Comparison of ENCODE assay signal across 8 mouse cellular contexts in the genomic region with DNA sequence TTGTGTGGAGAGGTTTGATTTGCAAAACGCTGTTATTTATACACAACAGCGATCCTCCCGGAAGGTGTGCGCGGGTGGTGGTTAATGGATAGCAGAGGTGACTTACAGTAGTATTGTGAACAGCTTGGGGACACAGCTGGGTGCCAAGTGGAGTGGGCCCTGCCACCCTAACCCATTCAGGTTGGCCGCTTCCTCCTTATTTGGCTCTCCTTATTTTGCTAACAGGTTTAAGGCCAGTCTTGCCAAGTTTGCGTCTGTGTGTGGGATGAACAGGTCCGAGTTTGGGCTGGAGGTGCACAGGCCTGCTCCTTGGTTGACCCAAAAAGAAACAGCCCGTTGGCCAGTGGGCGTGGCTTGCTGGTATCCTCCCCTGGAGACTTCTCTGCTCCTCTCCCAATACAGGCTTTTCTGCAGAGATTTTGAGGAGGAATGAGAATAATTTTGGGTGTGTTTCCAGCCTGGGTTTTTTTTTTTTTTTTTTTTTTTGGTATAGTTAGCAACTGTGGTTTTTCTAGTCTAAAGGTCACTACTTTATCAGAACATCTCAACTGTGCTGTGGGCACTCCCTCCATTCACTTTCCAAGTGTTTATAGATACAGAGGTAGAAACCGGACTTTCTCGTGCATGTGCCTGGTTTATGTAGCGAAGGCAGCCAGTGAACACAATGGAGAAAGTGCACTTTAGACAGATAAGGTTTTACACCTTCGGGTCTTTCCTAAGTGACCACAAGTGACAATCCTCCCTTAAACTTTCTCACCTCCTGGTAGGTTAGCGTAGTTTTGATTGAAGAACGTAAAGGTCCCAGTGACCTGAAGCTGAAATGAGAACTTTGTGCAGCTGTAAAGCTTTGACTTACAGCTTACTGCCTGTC. TPM values are rescaled to one million over a fixed set of nuclear protein-coding genes. Genes with fewer than 3 reads are reported as not detected.
DNase-seq lines count a peak whose midpoint lies in the region; ATAC-seq and TF ChIP-seq lines count a peak whose summit lies in the region.

No protein-coding gene starts in this region.

- H3K79me3 ChIP-seq in C2C12 (ENCODE audit: low read depth): peaks cover 43% of the 10 kb centered on the region

- peak overlapping the region; percentile 98 for H3ac ChIP-seq in C2C12 (ENCODE audit: control insufficient read depth, insufficient read length, low read depth)

- WGBS in embryonic facial prominence, embryonic 12.5 days: 14% methylated on average over 16 of the region's 16 CpGs
- 8% methylated on average over 16 of the region's 16 CpGs for WGBS in heart, embryonic 15.5 days
- 4% methylated on average over 16 of the region's 16 CpGs for WGBS in kidney, postnatal 0 days

- DNase-seq in adrenal gland, adult 8-10 months: peak; percentile 62
- DNase-seq in kidney, postnatal 0 days (ENCODE audit: low spot score): peak; percentile 74
- peak; percentile 73 for DNase-seq in lung, postnatal 36 days
- peak; percentile 61 for DNase-seq in ovary, postnatal 36 days (ENCODE audit: low spot score)
- DNase-seq in urinary bladder, postnatal 4 days (ENCODE audit: low spot score in 2 of 2): peak; percentile 30 to 65

- peak overlapping the region; percentile 94 for H3K27ac ChIP-seq in embryonic facial prominence, embryonic 12.5 days
- H3K27ac ChIP-seq in heart, embryonic 15.5 days: peak overlapping the region; percentile 93
- peak overlapping the region; percentile 97 for H3K27ac ChIP-seq in kidney, postnatal 0 days

- H3K27me3 ChIP-seq in C2C12 (ENCODE audit: control insufficient read depth, insufficient read depth, insufficient read length): no peaks in the 10 kb centered on the region
- H3K27me3 ChIP-seq in embryonic facial prominence, embryonic 12.5 days: no peaks in the 10 kb centered on the region
- no peaks in the 10 kb centered on the region for H3K27me3 ChIP-seq in heart, embryonic 15.5 days
- no peaks in the 10 kb centered on the region for H3K27me3 ChIP-seq in kidney, postnatal 0 days (ENCODE audit: insufficient read depth, low read length)

- peak overlapping the region; percentile 89 for H3K4me2 ChIP-seq in embryonic facial prominence, embryonic 12.5 days (replicated peaks)
- peak overlapping the region; percentile 89 for H3K4me2 ChIP-seq in heart, embryonic 15.5 days
- H3K4me2 ChIP-seq in kidney, postnatal 0 days (ENCODE audit: low read length): peak overlapping the region; percentile 68

- peaks cover 60% of the 10 kb centered on the region for H3K79me2 ChIP-seq in C2C12 (ENCODE audit: control insufficient read depth, insufficient read depth)

- no peak for TF ChIP-seq CTCF in C2C12 (IDR thresholded peaks at IDR 0.05; ENCODE audit: control insufficient read depth, insufficient read depth, insufficient read length)
- no peak for TF ChIP-seq CTCF in kidney, postnatal 0 days (IDR thresholded peaks at IDR 0.05; ENCODE audit: low read depth)

- H3K9me3 ChIP-seq in embryonic facial prominence, embryonic 12.5 days: no peaks in the 10 kb centered on the region
- H3K9me3 ChIP-seq in heart, embryonic 15.5 days (replicated peaks): no peaks in the 10 kb centered on the region
- H3K9me3 ChIP-seq in kidney, postnatal 0 days (replicated peaks; ENCODE audit: low read length): no peaks in the 10 kb centered on the region

- peaks cover 3% of the 10 kb centered on the region for H3K36me3 ChIP-seq in C2C12 (ENCODE audit: control insufficient read depth, insufficient read depth)
- no peaks in the 10 kb centered on the region for H3K36me3 ChIP-seq in embryonic facial prominence, embryonic 12.5 days
- no peaks in the 10 kb centered on the region for H3K36me3 ChIP-seq in heart, embryonic 15.5 days
- H3K36me3 ChIP-seq in kidney, postnatal 0 days (ENCODE audit: insufficient read depth, low read length): no peaks in the 10 kb centered on the region

- no peak for ATAC-seq in embryonic facial prominence, embryonic 12.5 days (ENCODE audit: insufficient number of reproducible peaks, insufficient read depth, low FRiP score, low TSS enrichment)
- no peak for ATAC-seq in heart, embryonic 15.5 days (replicated peaks; ENCODE audit: insufficient number of reproducible peaks, insufficient read depth, low FRiP score, low read depth)
- ATAC-seq in kidney, postnatal 0 days (replicated peaks; ENCODE audit: low FRiP score, low read depth): peak; percentile 9; the same call in 1 of the 2 replicates

- peak overlapping the region; percentile 60 for H3K4me3 ChIP-seq in C2C12 (ENCODE audit: insufficient read depth, poor library complexity, severe bottlenecking)
- peak overlapping the region; percentile 97 for H3K4me3 ChIP-seq in embryonic facial prominence, embryonic 12.5 days
- peak overlapping the region; percentile 97 for H3K4me3 ChIP-seq in heart, embryonic 15.5 days
- H3K4me3 ChIP-seq in kidney, postnatal 0 days (replicated peaks; ENCODE audit: low read depth, low read length): peak overlapping the region; percentile 97

- H3K9ac ChIP-seq in embryonic facial prominence, embryonic 12.5 days: peak overlapping the region; percentile 91
- H3K9ac ChIP-seq in heart, embryonic 15.5 days: peak overlapping the region; percentile 98
- peak overlapping the region; percentile 95 for H3K9ac ChIP-seq in kidney, postnatal 0 days (ENCODE audit: low read depth, low read length)

- H3K4me1 ChIP-seq in embryonic facial prominence, embryonic 12.5 days: peaks cover 29% of the 10 kb centered on the region
- peaks cover 53% of the 10 kb centered on the region for H3K4me1 ChIP-seq in heart, embryonic 15.5 days (replicated peaks)
- H3K4me1 ChIP-seq in kidney, postnatal 0 days (replicated peaks; ENCODE audit: insufficient read depth, low read length): peaks cover 19% of the 10 kb centered on the region

TF ChIP-seq in C2C12, 6 proteins besides CTCF, POLR2A, EP300 and RAD21:
- TF ChIP-seq FOSL1 (IDR thresholded peaks at IDR 0.05; ENCODE audit: insufficient read depth, low read length, poor library complexity, severe bottlenecking): no peak
- TF ChIP-seq MAX (IDR thresholded peaks at IDR 0.05): no peak
- no peak for TF ChIP-seq MYOD1 (IDR thresholded peaks at IDR 0.05; ENCODE audit: control insufficient read depth, insufficient read length, low read depth)
- TF ChIP-seq CEBPB (IDR thresholded peaks at IDR 0.05; ENCODE audit: low read depth): no peak
- no peak for TF ChIP-seq MYOG (IDR thresholded peaks at IDR 0.05; ENCODE audit: control insufficient read depth, extremely low read depth, insufficient read length)
- no peak for TF ChIP-seq USF1 (IDR thresholded peaks at IDR 0.05; ENCODE audit: low read depth)

RNA-seq across cellular contexts. Expression of a gene that starts 2.6 kb away (rescaled TPM):
- polyA plus RNA-seq in C2C12 (2012; fragmentation: generic; extraction: Trizol): 18.0 TPM
- 10 to 100 TPM; 26.7 to 37.1 (median 29.9) TPM for total RNA-seq in adrenal gland, adult 8-10 months (2022)
- polyA plus RNA-seq in embryonic facial prominence, embryonic 12.5 days (2016; fragmentation: Nextera tagmentation; extraction: Ambion mirVana): 57.5 and 62.5 TPM in 2 replicates
- 23.5 and 30.6 TPM in 2 replicates for polyA plus RNA-seq in heart, embryonic 15.5 days (2015; fragmentation: Nextera tagmentation; extraction: Ambion mirVana)
- 41.8 and 43.0 TPM in 2 replicates for polyA plus RNA-seq in kidney, postnatal 0 days (2015; fragmentation: Nextera tagmentation; extraction: Ambion mirVana)
